Mouse (Mus musculus): ENCODE measurements at regions not wholly inside any gene's neighbourhood (a gene's known extent, or its start where the extent isn't known, plus 50 kb on each side); places are given as distances from the start of the nearest gene placed in this dataset.

- TF ChIP-seq CTCF (IDR thresholded peaks at IDR 0.05; ENCODE audit: control insufficient read depth, insufficient read depth, insufficient read length) (no peak), USF1 (IDR thresholded peaks at IDR 0.05; ENCODE audit: low read depth) (no peak), MYOD1 (IDR thresholded peaks at IDR 0.05; ENCODE audit: control insufficient read depth, insufficient read length, low read depth) (no peak), MAX (IDR thresholded peaks at IDR 0.05) (no peak), MYOG (IDR thresholded peaks at IDR 0.05; ENCODE audit: control insufficient read depth, extremely low read depth, insufficient read length) (no peak), CEBPB (IDR thresholded peaks at IDR 0.05; ENCODE audit: low read depth) (no peak), FOSL1 (IDR thresholded peaks at IDR 0.05; ENCODE audit: insufficient read depth, low read length, poor library complexity, severe bottlenecking) (no peak)
Observed at GRCm38 (mm10) chr1:35348294-35348693, 498.5 kb downstream of the Plekhb2 start.

Data from C2C12 (cell line).